ENCODE assay signal across 17 mouse cellular contexts in genomic region chr13:54616998-54617397, GRCm38 (mm10). TPM values are rescaled to one million over a fixed set of nuclear protein-coding genes. Genes with fewer than 3 reads are reported as not detected.
DNase-seq lines count a peak whose midpoint lies in the region; ATAC-seq and TF ChIP-seq lines count a peak whose summit lies in the region.
"Had no signal": no experiment of that assay in that cellular context is flagged by ENCODE, and none has a peak within 500 bp of the region (broad histone marks: within the 10 kb centered on the region; RNA-seq: fewer than 3 reads in every experiment).

No protein-coding gene starts in this region.

- no peak for ATAC-seq in lung, embryonic 14.5 days (ENCODE audit: insufficient read depth)

- 0 out of 2 replicates have a peak, but pooled peaks have one; percentile 11 for TF ChIP-seq CTCF in heart, adult 2 months (IDR thresholded peaks at IDR 0.05)
- TF ChIP-seq CTCF in lung, embryonic 14.5 days (IDR thresholded peaks at IDR 0.05; ENCODE audit: low read depth) = 0 out of 2 replicates have a peak, but pooled peaks have one; percentile 25
- no peak for TF ChIP-seq CTCF in lung, adult 2 months (IDR thresholded peaks at IDR 0.05; ENCODE audit: insufficient read depth, low read length)

- H3K9me3 ChIP-seq in lung, embryonic 14.5 days (ENCODE audit: low read depth, low read length) = no peaks in the 10 kb centered on the region
- H3K9me3 ChIP-seq: forebrain, embryonic 12.5 days; hindbrain, embryonic 10.5 days; limb, embryonic 12.5 days; midbrain, embryonic 12.5 days had no signal

- H3K27me3 ChIP-seq in heart, adult 2 months (ENCODE audit: control insufficient read depth, insufficient read depth, low read length) = no peaks in the 10 kb centered on the region
- H3K27me3 ChIP-seq in lung, embryonic 14.5 days (ENCODE audit: insufficient read depth, low read length) = no peaks in the 10 kb centered on the region
- H3K27me3 ChIP-seq: limb, embryonic 12.5 days had no signal

- peaks cover 3% of the 10 kb centered on the region; the same call in 1 of the 2 replicates for H3K79me2 ChIP-seq in heart, adult 2 months (replicated peaks; ENCODE audit: control insufficient read depth, insufficient read depth, low read length)

- no peak overlapping the region for H3K9ac ChIP-seq in heart, adult 2 months (ENCODE audit: low read depth, low read length)
- no peak overlapping the region for H3K9ac ChIP-seq in lung, embryonic 14.5 days
- H3K9ac ChIP-seq: forebrain, embryonic 12.5 days; limb, embryonic 12.5 days; midbrain, embryonic 12.5 days had no signal

- no peak overlapping the region for H3K4me2 ChIP-seq in lung, embryonic 14.5 days
- H3K4me2 ChIP-seq: forebrain, embryonic 12.5 days; limb, embryonic 12.5 days; midbrain, embryonic 12.5 days had no signal

- no peak for TF ChIP-seq POLR2A in heart, adult 2 months (IDR thresholded peaks at IDR 0.05; ENCODE audit: insufficient read depth, low read depth, low read length)
- no peak for TF ChIP-seq POLR2A in lung, adult 2 months (IDR thresholded peaks at IDR 0.05; ENCODE audit: borderline replicate concordance, extremely low read depth, low read depth, low read length)

- 0 out of 2 replicates have a peak, but pooled peaks cover 2% of the 10 kb centered on the region for H3K4me1 ChIP-seq in heart, adult 2 months (ENCODE audit: control insufficient read depth, insufficient read depth, low read length)
- no peaks in the 10 kb centered on the region for H3K4me1 ChIP-seq in lung, embryonic 14.5 days (ENCODE audit: insufficient read depth)
- no peaks in the 10 kb centered on the region for H3K4me1 ChIP-seq in lung, adult 2 months (ENCODE audit: control insufficient read depth, insufficient read depth, low read length)
- H3K4me1 ChIP-seq: hindbrain, embryonic 10.5 days; limb, embryonic 12.5 days; midbrain, embryonic 12.5 days had no signal

- no peak overlapping the region for H3K4me3 ChIP-seq in heart, adult 2 months
- no peak overlapping the region for H3K4me3 ChIP-seq in lung, embryonic 14.5 days (ENCODE audit: low read depth, low read length)
- no peak overlapping the region for H3K4me3 ChIP-seq in lung, adult 2 months (replicated peaks; ENCODE audit: extremely low read depth, low read depth, low read length)
- H3K4me3 ChIP-seq: forebrain, embryonic 12.5 days; hindbrain, embryonic 10.5 days; left cerebral cortex, adult 2 months; limb, embryonic 12.5 days; midbrain, embryonic 12.5 days had no signal

- no peak overlapping the region for H3K27ac ChIP-seq in heart, adult 2 months
- no peak overlapping the region for H3K27ac ChIP-seq in lung, embryonic 14.5 days (ENCODE audit: low read depth)
- H3K27ac ChIP-seq: forebrain, embryonic 12.5 days; hindbrain, embryonic 10.5 days; left cerebral cortex, adult 2 months; limb, embryonic 12.5 days; macrophage; midbrain, embryonic 12.5 days had no signal

- DNase-seq in heart, adult 2 months = no peak
- DNase-seq in heart, adult 18-20 months = no peak
- DNase-seq in lung, embryonic 14.5 days = peak; percentile 4
- no peak for DNase-seq in lung, adult 2 months
- peak; percentile 52 for DNase-seq in ES-CJ7 (ENCODE audit: low read depth, low spot score)
- DNase-seq in induced T-regulatory cell, adult 2 months (ENCODE audit: low read depth) = peak; percentile 38
- no peak for DNase-seq in left cerebral cortex, postnatal 4 days
- no peak for DNase-seq in kidney, postnatal 10 days
- DNase-seq: adrenal gland, adult 2 months; cerebellum, postnatal 10 days; embryo, embryonic 11 days had no signal

- intact Hi-C loops in heart, adult 2 months (cut with DNase I) = no loop called here
- intact Hi-C loops in left cerebral cortex, postnatal 4 days (cut with DNase I) = no loop called here

- no peak for TF ChIP-seq EP300 in heart, adult 2 months (IDR thresholded peaks at IDR 0.05; ENCODE audit: insufficient read depth, low read depth, low read length)

- 61% methylated on average over 6 of the region's 6 CpGs for WGBS in heart, adult 2 months
- WGBS in lung, embryonic 14.5 days = 60% methylated on average over 6 of the region's 6 CpGs
- 63% methylated on average over 6 of the region's 6 CpGs for WGBS in lung, adult 2 months

- no peaks in the 10 kb centered on the region for H3K36me3 ChIP-seq in heart, adult 2 months (ENCODE audit: control insufficient read depth, insufficient read depth, low read length)
- no peaks in the 10 kb centered on the region for H3K36me3 ChIP-seq in lung, embryonic 14.5 days (ENCODE audit: insufficient read depth)
- H3K36me3 ChIP-seq: forebrain, embryonic 12.5 days; hindbrain, embryonic 10.5 days; limb, embryonic 12.5 days; midbrain, embryonic 12.5 days had no signal

RNA-seq across cellular contexts. Expression of gene Faf2, which starts 4.6 kb away (rescaled TPM):
- total RNA-seq in heart, adult 2 months (2021) = 10 to 100 TPM; 20.4 to 21.4 TPM
- polyA plus RNA-seq in heart, adult 2 months (2012; rRNA removed) = 9.2 and 17.2 TPM in 2 replicates
- 10 to 100 TPM; 23.1 to 26.4 TPM for total RNA-seq in heart, adult 18-20 months (2021)
- 103 and 106 TPM in 2 replicates for polyA plus RNA-seq in lung, embryonic 14.5 days (2014; fragmentation: Nextera tagmentation; extraction: Ambion mirVana)
- polyA plus RNA-seq in lung, adult 2 months (2012; rRNA removed) = 16.1 and 27.7 TPM in 2 replicates
- 10 to 100 TPM; 54.1 to 56.9 TPM for total RNA-seq in left cerebral cortex, postnatal 4 days (2021)

RNA-seq across cellular contexts. Expression of gene Cltb, which starts 5.9 kb away (rescaled TPM):
- total RNA-seq in heart, adult 2 months (2021) = 100 to 1,000 TPM in 1 of 2 experiments, 10 to 100 TPM in 1; 96.6 to 105 TPM
- polyA plus RNA-seq in heart, adult 2 months (2012; rRNA removed) = 51.2 and 64.1 TPM in 2 replicates
- 10 to 100 TPM; 87.8 to 97.2 TPM for total RNA-seq in heart, adult 18-20 months (2021)
- polyA plus RNA-seq in lung, embryonic 14.5 days (2014; fragmentation: Nextera tagmentation; extraction: Ambion mirVana) = 32.2 and 34.1 TPM in 2 replicates
- 96.4 and 109 TPM in 2 replicates for polyA plus RNA-seq in lung, adult 2 months (2012; rRNA removed)
- total RNA-seq in left cerebral cortex, postnatal 4 days (2021) = 100 to 1,000 TPM; 256 to 262 TPM

RNA-seq across cellular contexts. Expression of gene Higd2a, which starts 27.0 kb away (rescaled TPM):
- total RNA-seq in heart, adult 2 months (2021) = 100 to 1,000 TPM; 169 to 189 TPM
- polyA plus RNA-seq in heart, adult 2 months (2012; rRNA removed) = 189 and 270 TPM in 2 replicates
- 100 to 1,000 TPM; 185 to 190 TPM for total RNA-seq in heart, adult 18-20 months (2021)
- polyA plus RNA-seq in lung, embryonic 14.5 days (2014; fragmentation: Nextera tagmentation; extraction: Ambion mirVana) = 167 and 171 TPM in 2 replicates
- 110 and 112 TPM in 2 replicates for polyA plus RNA-seq in lung, adult 2 months (2012; rRNA removed)
- total RNA-seq in left cerebral cortex, postnatal 4 days (2021) = 100 to 1,000 TPM; 118 to 126 TPM

RNA-seq across cellular contexts. Expression of gene Nop16, which starts 27.1 kb away (rescaled TPM):
- 10 to 100 TPM; 16.5 to 17.1 TPM for total RNA-seq in heart, adult 2 months (2021)
- 5.9 and 10.0 TPM in 2 replicates for polyA plus RNA-seq in heart, adult 2 months (2012; rRNA removed)
- total RNA-seq in heart, adult 18-20 months (2021) = 10 to 100 TPM; 13.7 to 16.4 TPM
- polyA plus RNA-seq in lung, embryonic 14.5 days (2014; fragmentation: Nextera tagmentation; extraction: Ambion mirVana) = 70.2 and 84.2 TPM in 2 replicates
- 4.8 and 9.1 TPM in 2 replicates for polyA plus RNA-seq in lung, adult 2 months (2012; rRNA removed)
- 10 to 100 TPM; 30.8 to 36.3 TPM for total RNA-seq in left cerebral cortex, postnatal 4 days (2021)

RNA-seq across cellular contexts. Expression of gene Arl10, which starts 42.2 kb away (rescaled TPM):
- 1 to 10 TPM; 6.2 to 6.8 TPM for total RNA-seq in heart, adult 2 months (2021)
- 8.9 and 11.8 TPM in 2 replicates for polyA plus RNA-seq in heart, adult 2 months (2012; rRNA removed)
- total RNA-seq in heart, adult 18-20 months (2021) = 1 to 10 TPM; 5.0 to 5.3 TPM
- 23.8 and 28.2 TPM in 2 replicates for polyA plus RNA-seq in lung, embryonic 14.5 days (2014; fragmentation: Nextera tagmentation; extraction: Ambion mirVana)
- 30.8 and 41.5 TPM in 2 replicates for polyA plus RNA-seq in lung, adult 2 months (2012; rRNA removed)
- 10 to 100 TPM; 73.5 to 75.1 TPM for total RNA-seq in left cerebral cortex, postnatal 4 days (2021)

Comparison
In these comparisons a context has a peak if more than half of its experiments do, and no peak if none do; other contexts are left out.
1. DNase-seq: peak in lung, embryonic 14.5 days (single experiment), ES-CJ7 (single experiment) and induced T-regulatory cell, adult 2 months (single experiment); none in heart, adult 2 months (0 of 2), heart, adult 18-20 months (0 of 2), lung, adult 2 months (single experiment), left cerebral cortex, postnatal 4 days (single experiment) and kidney, postnatal 10 days (single experiment).